Mouse (Mus musculus): ENCODE results near the gene Dab1. TPM values are rescaled to one million over a fixed set of nuclear protein-coding genes. Genes with fewer than 3 reads are reported as not detected.

Gene Dab1
- polyA plus RNA-seq, 1 experiment, result 1.1 TPM

DNA sequence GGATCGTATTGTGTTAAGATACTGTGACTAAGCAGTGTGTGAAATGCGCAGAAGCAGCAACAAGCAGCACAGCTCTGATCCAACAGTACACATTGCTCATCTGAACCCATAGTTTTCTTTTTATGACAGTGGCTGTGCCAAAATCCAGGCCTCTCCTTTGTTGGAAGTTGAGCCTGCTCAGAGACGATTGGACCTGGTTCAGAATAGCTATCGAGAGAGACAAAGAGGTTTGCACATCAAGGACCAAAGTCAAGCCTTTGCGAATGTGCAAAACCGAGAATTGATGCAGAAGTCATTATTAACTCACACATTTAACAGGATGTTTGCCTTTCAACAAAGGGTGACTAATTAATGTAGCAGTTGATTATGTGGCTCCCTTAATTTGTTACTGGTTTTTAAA is 1032.6 kb downstream of the Dab1 start:
- H3K36me3 ChIP-seq (ENCODE audit: control insufficient read depth, insufficient read depth, low read length), result no peaks in the 10 kb centered on the region
- H3K4me1 ChIP-seq (ENCODE audit: control insufficient read depth, insufficient read depth, low read length), result no peaks in the 10 kb centered on the region
- no peak overlapping the region for H3K4me3 ChIP-seq (ENCODE audit: control insufficient read depth, low read depth, low read length)
- TF ChIP-seq POLR2A (IDR thresholded peaks at IDR 0.05; ENCODE audit: control insufficient read depth, low read depth, low read length) (no peak), CTCF (IDR thresholded peaks at IDR 0.05; ENCODE audit: control insufficient read depth, insufficient read depth, insufficient replicate concordance, low read depth, low read length) (no peak)
- H3K27me3 ChIP-seq (ENCODE audit: control insufficient read depth, insufficient read depth, low read length), result no peaks in the 10 kb centered on the region
- no peak overlapping the region for H3K27ac ChIP-seq (ENCODE audit: control insufficient read depth, insufficient read depth, low read depth, low read length)

DNA sequence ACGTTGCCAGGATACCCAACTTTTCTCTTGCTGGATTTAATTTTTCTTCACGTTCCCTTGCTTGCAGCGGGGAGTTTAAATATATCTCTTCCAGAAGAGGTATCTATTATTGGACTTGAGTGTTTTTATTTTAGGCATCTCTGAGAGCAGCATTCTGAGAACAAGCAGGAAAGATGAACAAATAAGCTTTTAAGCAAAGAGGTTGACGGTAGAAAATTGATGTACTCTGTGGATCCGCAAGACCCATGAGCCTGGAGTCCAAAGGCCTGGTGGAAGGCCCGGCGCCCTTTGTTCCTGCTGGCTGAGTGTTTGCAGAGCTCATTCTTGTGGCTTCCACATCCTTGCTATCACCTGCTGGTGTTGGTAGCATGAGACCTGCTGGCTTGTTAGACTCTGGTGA is 1037.6 kb downstream of the Dab1 start:
- TF ChIP-seq CTCF (IDR thresholded peaks at IDR 0.05; ENCODE audit: control insufficient read depth, insufficient read depth, insufficient replicate concordance, low read depth, low read length), result no peak
- TF ChIP-seq POLR2A (IDR thresholded peaks at IDR 0.05; ENCODE audit: control insufficient read depth, low read depth, low read length), result no peak
- H3K4me3 ChIP-seq (ENCODE audit: control insufficient read depth, low read depth, low read length), result no peak overlapping the region
- H3K4me1 ChIP-seq (ENCODE audit: control insufficient read depth, insufficient read depth, low read length), result no peaks in the 10 kb centered on the region
- no peaks in the 10 kb centered on the region for H3K27me3 ChIP-seq (ENCODE audit: control insufficient read depth, insufficient read depth, low read length)
- H3K36me3 ChIP-seq (ENCODE audit: control insufficient read depth, insufficient read depth, low read length), result no peaks in the 10 kb centered on the region
- no peak overlapping the region for H3K27ac ChIP-seq (ENCODE audit: control insufficient read depth, insufficient read depth, low read depth, low read length)

GRCm38 (mm10) chr4:104662841-104663614 is 1043.9 kb downstream of the Dab1 start:
- Histone ChIP-seq H3K27me3 (ENCODE audit: control insufficient read depth, insufficient read depth, low read length) (no peaks in the 10 kb centered on the region), H3K4me1 (ENCODE audit: control insufficient read depth, insufficient read depth, low read length) (no peaks in the 10 kb centered on the region), H3K4me3 (ENCODE audit: control insufficient read depth, low read depth, low read length) (no peak overlapping the region), H3K27ac (ENCODE audit: control insufficient read depth, insufficient read depth, low read depth, low read length) (no peak overlapping the region), H3K36me3 (ENCODE audit: control insufficient read depth, insufficient read depth, low read length) (no peaks in the 10 kb centered on the region)
- no peak for TF ChIP-seq CTCF (IDR thresholded peaks at IDR 0.05; ENCODE audit: control insufficient read depth, insufficient read depth, insufficient replicate concordance, low read depth, low read length)
- no peak for TF ChIP-seq POLR2A (IDR thresholded peaks at IDR 0.05; ENCODE audit: control insufficient read depth, low read depth, low read length)

DNA sequence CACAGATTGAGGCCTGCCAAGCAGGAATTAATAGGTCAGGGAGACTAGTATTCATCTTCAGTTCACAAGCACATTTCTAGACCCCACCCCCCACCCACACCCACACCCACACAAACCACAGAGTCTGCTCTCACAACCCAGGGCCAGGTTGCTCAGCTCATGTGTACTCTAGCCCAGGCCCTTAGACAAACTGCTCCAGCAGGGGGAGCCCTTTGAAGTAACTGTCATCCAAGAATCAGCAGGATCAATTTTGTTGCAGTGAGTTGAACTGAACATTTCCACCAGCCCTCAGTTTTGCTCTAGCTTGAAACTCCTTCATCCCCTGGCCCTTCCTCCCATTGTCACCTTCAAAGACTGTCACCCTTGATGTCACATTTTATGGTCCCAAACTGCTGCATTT is 1046.4 kb downstream of the Dab1 start:
- Histone ChIP-seq H3K4me3 (ENCODE audit: control insufficient read depth, low read depth, low read length) (no peak overlapping the region), H3K4me1 (ENCODE audit: control insufficient read depth, insufficient read depth, low read length) (no peaks in the 10 kb centered on the region), H3K36me3 (ENCODE audit: control insufficient read depth, insufficient read depth, low read length) (no peaks in the 10 kb centered on the region), H3K27me3 (ENCODE audit: control insufficient read depth, insufficient read depth, low read length) (no peaks in the 10 kb centered on the region), H3K27ac (ENCODE audit: control insufficient read depth, insufficient read depth, low read depth, low read length) (no peak overlapping the region)
- TF ChIP-seq POLR2A (IDR thresholded peaks at IDR 0.05; ENCODE audit: control insufficient read depth, low read depth, low read length), result no peak

DNA sequence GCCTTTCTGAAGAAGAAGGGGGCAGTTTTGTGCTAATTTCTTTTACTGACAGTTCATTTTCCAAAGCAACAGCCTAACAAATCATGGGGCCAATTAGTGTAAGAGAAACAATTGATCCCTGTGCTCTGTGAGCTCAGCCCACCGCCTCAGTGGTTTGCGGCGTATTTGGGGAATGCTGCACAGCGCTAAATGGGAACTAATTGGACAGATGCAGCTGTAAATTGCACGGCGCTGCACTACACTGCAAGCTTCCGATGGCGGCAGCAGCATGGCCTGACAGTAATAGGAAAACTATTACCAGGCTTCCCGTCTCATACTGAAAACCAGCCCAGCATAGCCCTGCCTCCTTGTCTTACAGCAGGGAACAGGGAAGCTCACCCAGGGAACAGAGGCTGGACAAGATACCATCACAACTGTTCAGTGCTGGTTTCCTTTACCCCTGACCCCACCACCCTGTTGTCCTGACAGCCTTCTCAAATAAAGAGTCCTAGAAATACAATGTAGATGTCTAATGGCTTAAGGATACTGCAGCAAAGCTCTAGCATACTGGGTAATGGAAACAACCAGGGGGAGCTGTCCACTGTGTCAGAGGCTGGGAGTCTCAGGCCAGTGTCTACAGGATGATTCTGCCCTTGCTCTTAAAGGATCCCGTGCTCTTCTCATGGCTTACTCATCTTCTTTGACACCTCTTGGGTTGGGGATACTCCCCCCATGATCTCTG is 1047.8 kb downstream of the Dab1 start:
- Histone ChIP-seq H3K4me3 (ENCODE audit: control insufficient read depth, low read depth, low read length) (no peak overlapping the region), H3K27me3 (ENCODE audit: control insufficient read depth, insufficient read depth, low read length) (no peaks in the 10 kb centered on the region), H3K36me3 (ENCODE audit: control insufficient read depth, insufficient read depth, low read length) (no peaks in the 10 kb centered on the region), H3K4me1 (ENCODE audit: control insufficient read depth, insufficient read depth, low read length) (no peaks in the 10 kb centered on the region), H3K27ac (ENCODE audit: control insufficient read depth, insufficient read depth, low read depth, low read length) (no peak overlapping the region)
- no peak for TF ChIP-seq CTCF (IDR thresholded peaks at IDR 0.05; ENCODE audit: control insufficient read depth, insufficient read depth, insufficient replicate concordance, low read depth, low read length)
- no peak for TF ChIP-seq POLR2A (IDR thresholded peaks at IDR 0.05; ENCODE audit: control insufficient read depth, low read depth, low read length)

DNA sequence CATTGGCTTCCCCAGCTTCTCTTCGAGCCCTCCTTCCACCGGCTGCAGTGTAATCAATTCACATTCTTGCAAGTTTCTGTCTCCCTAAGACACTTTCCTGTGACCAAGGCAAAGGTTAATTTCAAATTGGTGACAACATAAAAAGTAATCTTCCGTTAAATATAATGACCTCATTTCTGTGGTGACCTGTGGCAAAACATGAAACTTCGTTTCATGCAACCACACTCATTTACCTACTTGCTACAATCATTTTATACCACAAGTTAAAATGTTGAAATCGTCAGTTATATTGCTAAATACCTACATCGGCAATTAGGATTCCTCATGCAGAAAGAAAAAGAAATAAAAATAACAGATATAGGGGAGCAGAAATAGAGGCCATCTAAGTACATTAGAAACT is 1048.9 kb downstream of the Dab1 start:
- Histone ChIP-seq H3K4me3 (ENCODE audit: control insufficient read depth, low read depth, low read length) (no peak overlapping the region), H3K27me3 (ENCODE audit: control insufficient read depth, insufficient read depth, low read length) (no peaks in the 10 kb centered on the region), H3K36me3 (ENCODE audit: control insufficient read depth, insufficient read depth, low read length) (no peaks in the 10 kb centered on the region), H3K4me1 (ENCODE audit: control insufficient read depth, insufficient read depth, low read length) (no peaks in the 10 kb centered on the region), H3K27ac (ENCODE audit: control insufficient read depth, insufficient read depth, low read depth, low read length) (no peak overlapping the region)
- no peak for TF ChIP-seq CTCF (IDR thresholded peaks at IDR 0.05; ENCODE audit: control insufficient read depth, insufficient read depth, insufficient replicate concordance, low read depth, low read length)
- no peak for TF ChIP-seq POLR2A (IDR thresholded peaks at IDR 0.05; ENCODE audit: control insufficient read depth, low read depth, low read length)

- Histone ChIP-seq H3K27ac (ENCODE audit: control insufficient read depth, insufficient read depth, low read depth, low read length) (no peak overlapping the region), H3K27me3 (ENCODE audit: control insufficient read depth, insufficient read depth, low read length) (no peaks in the 10 kb centered on the region), H3K4me3 (ENCODE audit: control insufficient read depth, low read depth, low read length) (no peak overlapping the region), H3K4me1 (ENCODE audit: control insufficient read depth, insufficient read depth, low read length) (no peaks in the 10 kb centered on the region), H3K36me3 (ENCODE audit: control insufficient read depth, insufficient read depth, low read length) (no peaks in the 10 kb centered on the region)
- TF ChIP-seq CTCF (IDR thresholded peaks at IDR 0.05; ENCODE audit: control insufficient read depth, insufficient read depth, insufficient replicate concordance, low read depth, low read length) (no peak), POLR2A (IDR thresholded peaks at IDR 0.05; ENCODE audit: control insufficient read depth, low read depth, low read length) (no peak)
Observed at GRCm38 (mm10) chr4:104669406-104669805, 1050.2 kb downstream of the Dab1 start.
